Mouse (Mus musculus): ENCODE data around the gene Ccn2. TPM values are rescaled to one million over a fixed set of nuclear protein-coding genes. Genes with fewer than 3 reads are reported as not detected.
A peak's percentile ranks its signal among the peaks of the same experiment; 100 is the strongest.

Gene Ccn2
- polyA plus RNA-seq, 1 experiment from 2014 or later = 1.3 TPM

GRCm38 (mm10) chr10:24627262-24627661 is 32.0 kb downstream of the Ccn2 start:
- no peak overlapping the region for H3K9ac ChIP-seq (replicated peaks)
- TF ChIP-seq CTCF (IDR thresholded peaks at IDR 0.05; ENCODE audit: low read depth) (no peak), EP300 (IDR thresholded peaks at IDR 0.05; ENCODE audit: low read depth) (no peak)
- no peaks in the 10 kb centered on the region for H3K4me1 ChIP-seq (ENCODE audit: insufficient read depth)
- ATAC-seq (no peak), DNase-seq (no peak)
- WGBS (ENCODE audit: insufficient replicate concordance) = 72% methylated on average over 12 of the region's 12 CpGs
- H3K27ac ChIP-seq (ENCODE audit: low read depth) = no peak overlapping the region
- H3K27me3 ChIP-seq (ENCODE audit: insufficient read depth, low read length) = no peaks in the 10 kb centered on the region
- H3K36me3 ChIP-seq (replicated peaks; ENCODE audit: insufficient read depth, low read length) = no peaks in the 10 kb centered on the region
- H3K4me2 ChIP-seq (ENCODE audit: low read depth, low read length) = no peak overlapping the region
- no peak overlapping the region for H3K4me3 ChIP-seq (ENCODE audit: low read depth, low read length)
- no peaks in the 10 kb centered on the region for H3K9me3 ChIP-seq (ENCODE audit: low read length)

GRCm38 (mm10) chr10:24628466-24628865 is 33.2 kb downstream of the Ccn2 start:
- Histone ChIP-seq H3K4me3 (ENCODE audit: low read depth, low read length) (no peak overlapping the region), H3K36me3 (replicated peaks; ENCODE audit: insufficient read depth, low read length) (no peaks in the 10 kb centered on the region), H3K4me2 (ENCODE audit: low read depth, low read length) (no peak overlapping the region), H3K27ac (ENCODE audit: low read depth) (no peak overlapping the region), H3K27me3 (ENCODE audit: insufficient read depth, low read length) (no peaks in the 10 kb centered on the region), H3K9ac (replicated peaks) (no peak overlapping the region), H3K4me1 (ENCODE audit: insufficient read depth) (no peaks in the 10 kb centered on the region), H3K9me3 (ENCODE audit: low read length) (no peaks in the 10 kb centered on the region)
- ATAC-seq (no peak), DNase-seq (no peak)
- 69% methylated on average over 9 of the region's 9 CpGs for WGBS (ENCODE audit: insufficient replicate concordance)
- TF ChIP-seq EP300 (IDR thresholded peaks at IDR 0.05; ENCODE audit: low read depth) = no peak
- TF ChIP-seq CTCF (IDR thresholded peaks at IDR 0.05; ENCODE audit: low read depth) = no peak

- DNase-seq = no peak
- ATAC-seq = peak; percentile 25; the same call in 1 of the 2 replicates
- Histone ChIP-seq H3K27ac (ENCODE audit: low read depth) (no peak overlapping the region), H3K27me3 (ENCODE audit: insufficient read depth, low read length) (no peaks in the 10 kb centered on the region), H3K4me3 (ENCODE audit: low read depth, low read length) (no peak overlapping the region), H3K36me3 (replicated peaks; ENCODE audit: insufficient read depth, low read length) (no peaks in the 10 kb centered on the region), H3K4me1 (ENCODE audit: insufficient read depth) (no peaks in the 10 kb centered on the region), H3K9ac (replicated peaks) (no peak overlapping the region), H3K4me2 (ENCODE audit: low read depth, low read length) (no peak overlapping the region), H3K9me3 (ENCODE audit: low read length) (no peaks in the 10 kb centered on the region)
- 41% methylated on average over 9 of the region's 9 CpGs for WGBS (ENCODE audit: insufficient replicate concordance)
- TF ChIP-seq CTCF (IDR thresholded peaks at IDR 0.05; ENCODE audit: low read depth) (no peak), EP300 (IDR thresholded peaks at IDR 0.05; ENCODE audit: low read depth) (0 out of 2 replicates have a peak, but pooled peaks have one; percentile 12)
Observed at GRCm38 (mm10) chr10:24629086-24629720, 34.0 kb downstream of the Ccn2 start.

GRCm38 (mm10) chr10:24630469-24631081 is 35.3 kb downstream of the Ccn2 start:
- 24% methylated on average over 18 of the region's 18 CpGs for WGBS (ENCODE audit: insufficient replicate concordance)
- peak; percentile 74 for DNase-seq

GRCm38 (mm10) chr10:24631122-24631521 is 35.9 kb downstream of the Ccn2 start:
- Histone ChIP-seq H3K9ac (replicated peaks) (no peak overlapping the region), H3K9me3 (ENCODE audit: low read length) (no peaks in the 10 kb centered on the region), H3K4me1 (ENCODE audit: insufficient read depth) (peaks cover 10% of the 10 kb centered on the region), H3K4me3 (ENCODE audit: low read depth, low read length) (no peak overlapping the region), H3K36me3 (replicated peaks; ENCODE audit: insufficient read depth, low read length) (no peaks in the 10 kb centered on the region), H3K27me3 (ENCODE audit: insufficient read depth, low read length) (no peaks in the 10 kb centered on the region), H3K4me2 (ENCODE audit: low read depth, low read length) (no peak overlapping the region), H3K27ac (ENCODE audit: low read depth) (no peak overlapping the region)
- no peak for TF ChIP-seq CTCF (IDR thresholded peaks at IDR 0.05; ENCODE audit: low read depth)
- TF ChIP-seq EP300 (IDR thresholded peaks at IDR 0.05; ENCODE audit: low read depth) = no peak
- WGBS (ENCODE audit: insufficient replicate concordance) = 81% methylated on average over 5 of the region's 5 CpGs
- ATAC-seq = no peak
- no peak for DNase-seq

More at GRCm38 (mm10) chr10:24630469-24631081, 35.3 kb downstream of the Ccn2 start:
- Histone ChIP-seq H3K27ac (ENCODE audit: low read depth) (no peak overlapping the region), H3K27me3 (ENCODE audit: insufficient read depth, low read length) (no peaks in the 10 kb centered on the region), H3K4me1 (ENCODE audit: insufficient read depth) (peaks cover 5% of the 10 kb centered on the region), H3K9ac (replicated peaks) (no peak overlapping the region), H3K9me3 (ENCODE audit: low read length) (no peaks in the 10 kb centered on the region), H3K36me3 (replicated peaks; ENCODE audit: insufficient read depth, low read length) (no peaks in the 10 kb centered on the region), H3K4me3 (ENCODE audit: low read depth, low read length) (no peak overlapping the region), H3K4me2 (ENCODE audit: low read depth, low read length) (no peak overlapping the region)
- no peak for ATAC-seq
- TF ChIP-seq EP300 (IDR thresholded peaks at IDR 0.05; ENCODE audit: low read depth) (no peak), CTCF (IDR thresholded peaks at IDR 0.05; ENCODE audit: low read depth) (peak; percentile 92)

GRCm38 (mm10) chr10:24634288-24634687 is 39.0 kb downstream of the Ccn2 start:
- H3K4me3 ChIP-seq (ENCODE audit: low read depth, low read length) = no peak overlapping the region

More at GRCm38 (mm10) chr10:24634288-24634687, 39.0 kb downstream of the Ccn2 start:
- Histone ChIP-seq H3K27ac (ENCODE audit: low read depth) (peak overlapping the region; percentile 17; the same call in 1 of the 2 replicates), H3K9ac (replicated peaks) (no peak overlapping the region), H3K4me1 (ENCODE audit: insufficient read depth) (peaks cover 27% of the 10 kb centered on the region), H3K9me3 (ENCODE audit: low read length) (no peaks in the 10 kb centered on the region), H3K27me3 (ENCODE audit: insufficient read depth, low read length) (no peaks in the 10 kb centered on the region), H3K4me2 (ENCODE audit: low read depth, low read length) (no peak overlapping the region), H3K36me3 (replicated peaks; ENCODE audit: insufficient read depth, low read length) (no peaks in the 10 kb centered on the region)
- peak; percentile 45 for TF ChIP-seq EP300 (IDR thresholded peaks at IDR 0.05; ENCODE audit: low read depth)
- no peak for TF ChIP-seq CTCF (IDR thresholded peaks at IDR 0.05; ENCODE audit: low read depth)
- 55% methylated on average over 9 of the region's 9 CpGs for WGBS (ENCODE audit: insufficient replicate concordance)
- DNase-seq = no peak
- ATAC-seq = peak; percentile 64
